Mouse (Mus musculus): ENCODE results near the gene Gm45837. TPM values are rescaled to one million over a fixed set of nuclear protein-coding genes. Genes with fewer than 3 reads are reported as not detected.
A peak's percentile ranks its signal among the peaks of the same experiment; 100 is the strongest.

The Gm45837 gene
- polyA plus RNA-seq, 1 experiment, result not detected

DNA sequence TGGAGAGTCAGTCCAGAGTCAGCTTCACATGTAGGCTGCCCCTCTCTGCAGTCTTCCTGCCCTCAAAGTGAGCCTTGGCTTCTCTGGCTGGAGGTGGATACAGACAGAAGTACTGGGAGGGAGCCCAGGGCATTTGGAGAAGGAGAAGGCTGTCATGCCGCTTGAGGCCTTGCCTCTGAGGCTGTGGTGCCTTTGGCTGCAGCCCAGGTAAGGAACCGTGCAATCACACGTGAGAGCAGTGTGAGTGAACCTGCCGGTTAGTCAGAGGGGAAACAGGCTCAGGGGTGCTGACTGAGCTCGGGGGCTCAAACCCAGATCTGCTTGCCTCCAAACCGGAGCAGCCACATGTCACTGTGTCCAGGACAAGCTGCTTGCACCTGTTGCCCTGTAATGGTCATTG, 29.2 kb upstream of the Gm45837 start:
- Histone ChIP-seq H3K4me3 (ENCODE audit: insufficient read depth, low read depth, low read length) (no peak overlapping the region), H3K36me3 (ENCODE audit: control insufficient read depth, insufficient read depth, low read length) (no peaks in the 10 kb centered on the region), H3K27ac (ENCODE audit: insufficient read depth, low read depth, low read length) (0 out of 2 replicates have a peak overlapping the region, but pooled peaks have one; percentile 5), H3K4me1 (ENCODE audit: control insufficient read depth, insufficient read depth, low read length) (peaks cover 12% of the 10 kb centered on the region), H3K27me3 (replicated peaks; ENCODE audit: control insufficient read depth, insufficient read depth, low read length) (no peaks in the 10 kb centered on the region)
- TF ChIP-seq POLR2A (IDR thresholded peaks at IDR 0.05; ENCODE audit: low read depth, low read length) (no peak), CTCF (conservative IDR thresholded peaks at IDR 0.05; ENCODE audit: insufficient read depth, insufficient read length, low read depth, low read length) (no peak)
- WGBS, result 46% methylated on average over 6 of the region's 6 CpGs
- peak; percentile 83 for DNase-seq

DNA sequence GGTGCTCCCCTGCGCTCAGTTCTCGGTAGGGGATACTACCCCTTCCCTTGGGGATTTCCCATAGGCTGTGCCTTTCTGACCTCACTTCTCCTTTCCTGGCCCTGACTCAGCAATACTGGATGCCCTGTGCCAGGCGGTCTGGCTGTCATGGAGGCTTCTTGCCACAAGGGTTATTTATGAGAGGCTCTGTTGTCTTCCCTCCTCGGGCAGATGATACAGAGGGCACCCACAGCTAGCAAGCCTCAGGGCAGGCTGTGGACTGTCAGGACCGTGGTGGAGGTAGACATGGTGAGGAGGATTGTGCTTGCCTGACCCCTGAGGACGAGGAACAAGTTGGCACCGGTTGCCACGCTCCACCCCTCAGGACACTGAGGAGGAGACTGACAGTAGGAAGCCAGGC, 28.3 kb upstream of the Gm45837 start:
- peak; percentile 64 for DNase-seq
- no peak for TF ChIP-seq POLR2A (IDR thresholded peaks at IDR 0.05; ENCODE audit: low read depth, low read length)
- TF ChIP-seq CTCF (conservative IDR thresholded peaks at IDR 0.05; ENCODE audit: insufficient read depth, insufficient read length, low read depth, low read length), result peak; percentile 29; the same call in 1 of the 2 replicates
- 47% methylated on average over 8 of the region's 8 CpGs for WGBS
- H3K36me3 ChIP-seq (ENCODE audit: control insufficient read depth, insufficient read depth, low read length), result no peaks in the 10 kb centered on the region
- no peak overlapping the region for H3K4me3 ChIP-seq (ENCODE audit: insufficient read depth, low read depth, low read length)
- peaks cover 12% of the 10 kb centered on the region for H3K4me1 ChIP-seq (ENCODE audit: control insufficient read depth, insufficient read depth, low read length)
- H3K27me3 ChIP-seq (replicated peaks; ENCODE audit: control insufficient read depth, insufficient read depth, low read length), result no peaks in the 10 kb centered on the region
- no peak overlapping the region for H3K27ac ChIP-seq (ENCODE audit: insufficient read depth, low read depth, low read length)

DNA sequence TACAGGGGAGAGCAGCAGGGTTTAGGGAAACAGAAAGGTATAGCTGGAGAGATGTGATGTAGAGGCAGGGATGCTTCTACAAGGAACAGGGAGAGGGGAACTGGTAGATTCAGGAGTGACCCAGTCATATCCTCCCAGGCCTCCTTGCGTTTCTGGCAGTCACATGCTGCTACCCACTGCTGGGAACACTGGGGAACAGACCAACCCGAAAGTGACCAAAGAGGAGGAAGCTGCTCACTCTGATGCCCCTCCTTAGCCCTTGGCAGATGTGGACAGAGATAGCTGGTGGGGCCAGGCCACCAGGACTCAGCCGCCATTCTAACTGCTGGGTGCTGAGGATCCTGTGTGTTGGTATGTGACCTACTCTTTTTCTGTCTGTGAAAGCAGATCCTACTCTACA, 26.9 kb upstream of the Gm45837 start:
- Histone ChIP-seq H3K36me3 (ENCODE audit: control insufficient read depth, insufficient read depth, low read length) (no peaks in the 10 kb centered on the region), H3K27ac (ENCODE audit: insufficient read depth, low read depth, low read length) (no peak overlapping the region), H3K27me3 (replicated peaks; ENCODE audit: control insufficient read depth, insufficient read depth, low read length) (no peaks in the 10 kb centered on the region), H3K4me1 (ENCODE audit: control insufficient read depth, insufficient read depth, low read length) (peaks cover 12% of the 10 kb centered on the region), H3K4me3 (ENCODE audit: insufficient read depth, low read depth, low read length) (no peak overlapping the region)
- TF ChIP-seq CTCF (conservative IDR thresholded peaks at IDR 0.05; ENCODE audit: insufficient read depth, insufficient read length, low read depth, low read length) (no peak), POLR2A (IDR thresholded peaks at IDR 0.05; ENCODE audit: low read depth, low read length) (no peak)
- WGBS, result 66% methylated on average over 3 of the region's 3 CpGs
- DNase-seq, result no peak

DNA sequence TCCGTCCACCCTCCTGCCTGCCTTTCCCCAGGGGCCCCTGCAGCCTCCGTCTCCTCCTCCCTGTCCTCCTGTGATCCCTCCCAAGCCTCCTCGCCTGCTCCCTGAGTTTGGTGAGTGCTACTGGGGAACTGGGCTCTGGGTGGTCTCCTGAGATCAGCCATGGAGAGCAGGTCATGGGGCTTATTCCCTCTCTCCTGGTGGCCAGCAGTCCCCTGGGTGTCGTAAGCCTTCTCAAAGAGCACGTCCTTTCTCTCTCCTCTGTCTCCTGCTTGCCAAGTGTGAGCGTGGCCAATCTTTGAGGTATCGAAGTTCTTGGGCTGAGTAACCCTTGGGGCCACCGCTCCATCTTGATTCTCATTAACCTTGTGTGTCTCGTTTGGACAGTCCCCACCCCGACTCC, 25.8 kb upstream of the Gm45837 start:
- no peaks in the 10 kb centered on the region for H3K36me3 ChIP-seq (ENCODE audit: control insufficient read depth, insufficient read depth, low read length)
- no peaks in the 10 kb centered on the region for H3K27me3 ChIP-seq (replicated peaks; ENCODE audit: control insufficient read depth, insufficient read depth, low read length)
- TF ChIP-seq POLR2A (IDR thresholded peaks at IDR 0.05; ENCODE audit: low read depth, low read length) (no peak), CTCF (conservative IDR thresholded peaks at IDR 0.05; ENCODE audit: insufficient read depth, insufficient read length, low read depth, low read length) (no peak)
- WGBS, result 55% methylated on average over 10 of the region's 10 CpGs
- DNase-seq, result no peak
- peaks cover under 1% of the 10 kb centered on the region; the same call in 1 of the 2 replicates for H3K4me1 ChIP-seq (ENCODE audit: control insufficient read depth, insufficient read depth, low read length)
- H3K4me3 ChIP-seq (ENCODE audit: insufficient read depth, low read depth, low read length), result no peak overlapping the region
- H3K27ac ChIP-seq (ENCODE audit: insufficient read depth, low read depth, low read length), result no peak overlapping the region

DNA sequence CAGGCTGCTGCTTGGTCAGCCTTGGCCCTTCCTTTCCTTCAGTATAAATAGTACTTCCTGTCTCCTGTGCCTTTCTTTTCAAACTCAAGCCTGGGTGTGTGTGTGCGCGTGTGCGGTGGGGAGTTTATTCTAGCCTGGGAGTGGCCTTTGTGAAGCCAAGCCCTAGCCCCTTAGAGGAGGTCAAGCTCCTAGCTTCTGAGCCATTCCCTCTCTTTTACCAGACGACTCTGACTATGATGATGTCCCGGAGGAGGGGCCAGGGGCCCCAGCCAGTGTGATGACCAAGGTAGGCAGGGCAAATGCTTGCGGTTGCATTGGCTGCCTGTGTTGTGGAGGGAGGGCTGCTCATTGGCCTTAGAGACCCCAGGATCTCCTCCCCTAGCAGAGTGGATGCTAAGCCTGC, 25.4 kb upstream of the Gm45837 start:
- TF ChIP-seq CTCF (conservative IDR thresholded peaks at IDR 0.05; ENCODE audit: insufficient read depth, insufficient read length, low read depth, low read length) (no peak), POLR2A (IDR thresholded peaks at IDR 0.05; ENCODE audit: low read depth, low read length) (no peak)
- peak; percentile 41 for DNase-seq
- WGBS, result 57% methylated on average over 6 of the region's 6 CpGs
- H3K27ac ChIP-seq (ENCODE audit: insufficient read depth, low read depth, low read length), result no peak overlapping the region
- H3K4me3 ChIP-seq (ENCODE audit: insufficient read depth, low read depth, low read length), result no peak overlapping the region
- H3K4me1 ChIP-seq (ENCODE audit: control insufficient read depth, insufficient read depth, low read length), result no peaks in the 10 kb centered on the region
- H3K27me3 ChIP-seq (replicated peaks; ENCODE audit: control insufficient read depth, insufficient read depth, low read length), result no peaks in the 10 kb centered on the region
- no peaks in the 10 kb centered on the region for H3K36me3 ChIP-seq (ENCODE audit: control insufficient read depth, insufficient read depth, low read length)

DNA sequence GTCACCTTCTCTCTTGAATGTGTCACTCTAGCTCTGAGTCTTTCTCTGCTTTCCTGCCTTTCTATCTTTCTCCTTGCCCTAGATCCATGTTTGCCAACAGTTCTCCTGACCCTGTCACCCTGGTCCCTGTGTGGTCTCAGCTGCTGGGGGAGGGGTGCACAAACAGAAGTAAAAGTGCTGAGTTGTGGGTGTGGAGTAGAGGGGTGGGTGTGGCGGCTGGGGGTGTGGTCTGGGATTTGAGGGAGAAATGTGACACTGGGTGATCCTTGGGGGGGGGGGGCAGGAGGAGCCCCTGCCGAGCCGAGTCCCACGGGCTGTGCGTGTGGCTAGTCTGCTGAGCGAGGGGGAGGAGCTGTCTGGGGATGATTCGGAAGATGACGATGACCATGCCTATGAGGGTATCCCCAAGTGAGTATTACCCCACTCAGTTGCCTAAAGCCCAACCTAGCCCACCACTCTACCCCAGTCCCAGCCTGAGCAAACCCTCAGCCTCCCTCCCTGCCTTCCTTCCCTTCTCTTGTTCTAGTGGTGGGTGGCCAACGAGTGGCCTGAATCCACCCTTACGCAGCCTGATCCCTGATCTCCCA, 24.7 kb upstream of the Gm45837 start:
- WGBS, result 78% methylated on average over 10 of the region's 10 CpGs
- no peak for DNase-seq
- Histone ChIP-seq H3K4me3 (ENCODE audit: insufficient read depth, low read depth, low read length) (no peak overlapping the region), H3K36me3 (ENCODE audit: control insufficient read depth, insufficient read depth, low read length) (no peaks in the 10 kb centered on the region), H3K27me3 (replicated peaks; ENCODE audit: control insufficient read depth, insufficient read depth, low read length) (no peaks in the 10 kb centered on the region), H3K4me1 (ENCODE audit: control insufficient read depth, insufficient read depth, low read length) (no peaks in the 10 kb centered on the region), H3K27ac (ENCODE audit: insufficient read depth, low read depth, low read length) (no peak overlapping the region)
- TF ChIP-seq CTCF (conservative IDR thresholded peaks at IDR 0.05; ENCODE audit: insufficient read depth, insufficient read length, low read depth, low read length), result no peak
- no peak for TF ChIP-seq POLR2A (IDR thresholded peaks at IDR 0.05; ENCODE audit: low read depth, low read length)

DNA sequence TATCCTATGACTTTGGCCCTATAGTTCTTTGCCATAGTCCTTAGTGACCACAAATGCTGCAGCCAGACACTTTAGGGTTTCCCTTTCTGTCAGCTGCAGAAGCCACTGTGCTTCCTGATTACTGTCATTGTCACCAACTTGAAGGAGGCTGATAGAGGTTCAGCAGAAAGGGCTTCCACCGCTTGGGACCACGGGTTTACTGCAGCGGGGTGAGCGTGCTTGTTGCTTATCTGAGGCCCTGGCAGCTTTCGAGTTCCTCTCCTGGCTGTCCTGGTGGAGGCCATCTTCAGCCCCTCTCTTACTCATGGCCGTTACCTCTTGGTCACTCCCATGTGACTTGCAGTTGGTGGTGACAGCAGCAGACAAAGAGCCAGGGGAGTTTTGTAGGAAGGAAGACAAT, 21.4 kb upstream of the Gm45837 start:
- Histone ChIP-seq H3K36me3 (ENCODE audit: control insufficient read depth, insufficient read depth, low read length) (no peaks in the 10 kb centered on the region), H3K27ac (ENCODE audit: insufficient read depth, low read depth, low read length) (no peak overlapping the region), H3K4me1 (ENCODE audit: control insufficient read depth, insufficient read depth, low read length) (no peaks in the 10 kb centered on the region), H3K27me3 (replicated peaks; ENCODE audit: control insufficient read depth, insufficient read depth, low read length) (no peaks in the 10 kb centered on the region), H3K4me3 (ENCODE audit: insufficient read depth, low read depth, low read length) (no peak overlapping the region)
- no peak for TF ChIP-seq CTCF (conservative IDR thresholded peaks at IDR 0.05; ENCODE audit: insufficient read depth, insufficient read length, low read depth, low read length)
- TF ChIP-seq POLR2A (IDR thresholded peaks at IDR 0.05; ENCODE audit: low read depth, low read length), result no peak
- 88% methylated on average over 6 of the region's 6 CpGs for WGBS
- no peak for DNase-seq

Measured in kidney, adult 2 months (tissue).